Mouse (Mus musculus): Measurements from ENCODE around the gene Hspa1a. TPM values are rescaled to one million over a fixed set of nuclear protein-coding genes. Genes with fewer than 3 reads are reported as not detected.
"Not testable (repeated sequence)": the region's sequence is repeated elsewhere in the genome, so short reads cannot be mapped to it uniquely, and the experiment has no call there.

The Hspa1a gene
- polyA plus RNA-seq, 1 experiment, result 1.9 TPM

DNA sequence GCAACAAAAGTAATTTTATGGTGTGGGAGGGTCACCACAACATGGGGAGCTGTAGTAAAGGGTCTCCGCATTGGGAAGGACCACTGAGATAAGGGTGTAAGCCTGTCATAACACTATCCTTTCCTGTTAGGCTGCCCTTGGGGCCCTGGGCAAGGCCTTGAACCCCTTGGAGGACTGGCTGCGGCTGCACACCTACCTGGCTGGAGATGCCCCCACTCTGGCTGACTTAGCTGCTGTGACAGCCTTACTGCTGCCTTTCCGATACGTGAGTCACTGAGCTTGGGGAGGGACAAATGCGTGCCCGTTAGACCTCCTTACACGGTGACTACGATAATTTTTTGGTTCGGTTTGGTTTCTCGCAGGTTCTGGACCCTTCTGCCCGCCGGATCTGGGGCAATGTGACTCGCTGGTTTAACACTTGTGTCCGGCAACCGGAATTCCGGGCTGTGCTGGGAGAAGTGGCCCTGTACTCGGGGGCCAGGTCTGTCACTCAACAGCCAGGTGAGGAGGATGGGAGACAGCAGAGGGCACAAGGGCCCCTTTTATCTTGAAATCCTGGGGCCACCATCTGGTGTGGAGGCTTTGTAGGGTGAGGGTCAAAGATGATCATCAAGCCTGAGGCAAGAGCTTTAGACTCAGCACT is 32.2 kb upstream of the Hspa1a start:
- TF ChIP-seq CTCF (IDR thresholded peaks at IDR 0.05; ENCODE audit: control insufficient read depth, insufficient read depth, low read length), result no peak
- TF ChIP-seq POLR2A (IDR thresholded peaks at IDR 0.05; ENCODE audit: borderline replicate concordance, control insufficient read depth, low read depth, low read length), result no peak

DNA sequence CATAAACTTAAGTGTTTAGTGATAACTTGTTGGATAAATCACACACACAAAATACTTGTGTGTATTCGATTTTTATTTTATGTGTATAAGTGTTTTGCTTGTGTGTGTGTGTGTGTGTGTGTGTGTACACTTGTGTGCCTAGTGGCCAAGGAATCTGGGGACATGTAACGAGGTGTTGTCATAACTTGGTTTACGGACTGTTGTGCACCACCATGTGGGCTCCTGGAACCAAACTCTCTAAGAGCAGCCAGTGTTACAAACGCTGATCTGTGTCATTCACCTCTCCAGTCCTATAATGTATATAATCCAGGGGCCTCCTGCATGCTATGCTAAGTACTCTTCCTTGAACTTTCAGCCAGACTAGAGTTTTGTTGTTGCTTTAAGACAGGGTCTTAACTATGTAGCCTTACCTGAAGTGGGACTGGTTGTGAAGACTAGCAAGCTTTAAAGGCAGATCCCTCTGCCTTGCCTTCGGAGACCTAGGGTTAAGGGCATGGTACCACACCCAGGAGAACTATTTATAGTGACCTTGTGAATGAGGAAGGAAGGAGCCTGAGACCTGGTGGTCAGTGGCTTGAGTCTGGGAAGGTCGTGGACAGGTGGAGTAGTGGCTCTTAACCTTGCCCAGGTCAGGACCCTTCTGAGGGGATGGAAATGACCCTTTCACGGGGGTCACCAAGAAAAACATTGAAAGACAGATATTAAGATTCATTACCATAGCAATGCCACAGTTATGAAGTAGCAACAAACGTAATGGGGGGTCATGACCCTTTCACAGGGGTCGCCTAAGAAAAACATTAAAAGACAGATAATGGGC is 31.3 kb upstream of the Hspa1a start:
- H3K4me3 ChIP-seq (replicated peaks; ENCODE audit: control insufficient read depth, low read depth, low read length), result peak overlapping the region; percentile 44
- H3K27ac ChIP-seq (ENCODE audit: control insufficient read depth, insufficient read depth, low read depth, low read length, poor library complexity), result peak overlapping the region; percentile 31; the same call in 1 of the 2 replicates
- H3K4me1 ChIP-seq (ENCODE audit: control insufficient read depth, insufficient read depth, low read length), result peaks cover 5% of the 10 kb centered on the region; the same call in 1 of the 2 replicates
- TF ChIP-seq POLR2A (IDR thresholded peaks at IDR 0.05; ENCODE audit: borderline replicate concordance, control insufficient read depth, low read depth, low read length), result no peak
- no peak for TF ChIP-seq CTCF (IDR thresholded peaks at IDR 0.05; ENCODE audit: control insufficient read depth, insufficient read depth, low read length)
- WGBS, result 29% methylated on average over 9 of the region's 9 CpGs

More for the DNA sequence above, 32.2 kb upstream of the Hspa1a start:
- Histone ChIP-seq H3K4me3 (replicated peaks; ENCODE audit: control insufficient read depth, low read depth, low read length) (no peak overlapping the region), H3K4me1 (ENCODE audit: control insufficient read depth, insufficient read depth, low read length) (peaks cover 5% of the 10 kb centered on the region; the same call in 1 of the 2 replicates), H3K27ac (ENCODE audit: control insufficient read depth, insufficient read depth, low read depth, low read length, poor library complexity) (no peak overlapping the region)
- WGBS, result 94% methylated on average over 17 of the region's 17 CpGs

- WGBS, result under 1% methylated on average over 12 of the region's 12 CpGs
- peak overlapping the region; percentile 92 for H3K4me3 ChIP-seq (replicated peaks; ENCODE audit: control insufficient read depth, low read depth, low read length)
- H3K27ac ChIP-seq (ENCODE audit: control insufficient read depth, insufficient read depth, low read depth, low read length, poor library complexity), result peak overlapping the region; percentile 100
- peaks cover 5% of the 10 kb centered on the region; the same call in 1 of the 2 replicates for H3K4me1 ChIP-seq (ENCODE audit: control insufficient read depth, insufficient read depth, low read length)
- TF ChIP-seq CTCF (IDR thresholded peaks at IDR 0.05; ENCODE audit: control insufficient read depth, insufficient read depth, low read length) (no peak), POLR2A (IDR thresholded peaks at IDR 0.05; ENCODE audit: borderline replicate concordance, control insufficient read depth, low read depth, low read length) (0 out of 2 replicates have a peak, but pooled peaks have one; percentile 41)
Observed at GRCm38 (mm10) chr17:35002153-35002865, 30.4 kb upstream of the Hspa1a start.

GRCm38 (mm10) chr17:35001452-35002152 is 29.6 kb upstream of the Hspa1a start:
- Histone ChIP-seq H3K27ac (ENCODE audit: control insufficient read depth, insufficient read depth, low read depth, low read length, poor library complexity) (peak overlapping the region; percentile 100), H3K4me3 (replicated peaks; ENCODE audit: control insufficient read depth, low read depth, low read length) (peak overlapping the region; percentile 92), H3K4me1 (ENCODE audit: control insufficient read depth, insufficient read depth, low read length) (peaks cover 5% of the 10 kb centered on the region; the same call in 1 of the 2 replicates)
- TF ChIP-seq POLR2A (IDR thresholded peaks at IDR 0.05; ENCODE audit: borderline replicate concordance, control insufficient read depth, low read depth, low read length) (no peak), CTCF (IDR thresholded peaks at IDR 0.05; ENCODE audit: control insufficient read depth, insufficient read depth, low read length) (no peak)
- WGBS, result under 1% methylated on average over 35 of the region's 35 CpGs

GRCm38 (mm10) chr17:35000717-35001451 is 28.9 kb upstream of the Hspa1a start, which contains the start of gene Vars:
Gene Vars (plus strand): TSS chr17:35000987.
- peak; percentile 64; the same call in 1 of the 2 replicates for TF ChIP-seq POLR2A (IDR thresholded peaks at IDR 0.05; ENCODE audit: borderline replicate concordance, control insufficient read depth, low read depth, low read length)
- TF ChIP-seq CTCF (IDR thresholded peaks at IDR 0.05; ENCODE audit: control insufficient read depth, insufficient read depth, low read length), result no peak
- H3K4me1 ChIP-seq (ENCODE audit: control insufficient read depth, insufficient read depth, low read length), result peaks cover 7% of the 10 kb centered on the region
- under 1% methylated on average over 83 of the region's 83 CpGs for WGBS
- peak within 1 kb of the TSS; percentile 92 for H3K4me3 ChIP-seq (replicated peaks; ENCODE audit: control insufficient read depth, low read depth, low read length)
- peak within 1 kb of the TSS; percentile 100 for H3K27ac ChIP-seq (ENCODE audit: control insufficient read depth, insufficient read depth, low read depth, low read length, poor library complexity)

DNA sequence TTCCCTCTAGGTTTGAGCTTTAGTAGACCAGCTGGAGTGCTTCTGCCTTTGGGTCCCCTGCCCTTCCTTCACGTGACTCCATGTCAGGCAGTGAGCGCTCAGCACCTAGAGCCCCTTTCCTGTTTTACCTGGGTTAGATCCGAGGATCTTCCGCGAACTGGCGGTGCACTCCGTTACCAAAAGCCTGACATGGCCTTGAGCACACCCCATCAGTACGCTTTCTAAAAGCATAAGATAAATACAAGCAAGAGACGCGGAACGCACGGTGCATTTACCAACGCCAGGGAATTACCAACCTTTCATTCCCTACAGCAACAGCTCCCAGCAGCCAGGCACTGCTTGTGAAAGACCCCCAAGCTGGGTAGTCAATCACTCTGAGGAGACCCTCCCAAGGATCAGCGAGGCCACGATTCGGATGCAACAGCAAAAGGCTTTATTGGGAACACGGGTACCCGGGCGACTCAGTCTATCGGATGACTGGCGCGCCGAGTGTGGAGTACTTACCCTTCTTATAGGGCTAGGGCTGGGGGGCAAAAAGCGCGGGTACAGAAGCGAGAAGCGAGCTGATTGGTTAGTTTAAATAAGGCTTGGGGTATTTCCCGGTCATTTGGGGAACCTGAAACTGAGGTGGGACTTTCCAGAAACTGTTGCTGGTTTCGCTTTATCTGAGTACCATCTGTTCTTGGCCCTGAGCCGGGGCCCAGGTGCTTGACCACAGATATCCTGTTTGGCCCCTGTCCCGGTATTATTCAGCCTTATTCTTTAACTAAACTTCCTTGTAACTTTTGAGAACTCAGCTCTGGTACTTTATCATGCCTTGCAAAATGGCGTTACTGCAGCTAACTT is 28.1 kb upstream of the Hspa1a start:
- Histone ChIP-seq H3K4me3 (replicated peaks; ENCODE audit: control insufficient read depth, low read depth, low read length) (peak overlapping the region; percentile 92), H3K27ac (ENCODE audit: control insufficient read depth, insufficient read depth, low read depth, low read length, poor library complexity) (peak overlapping the region; percentile 100)
- H3K4me1 ChIP-seq (ENCODE audit: control insufficient read depth, insufficient read depth, low read length), result not testable (repeated sequence)
- 2% methylated on average over 30 of the region's 32 CpGs for WGBS
- peak; percentile 35; the same call in 1 of the 2 replicates for TF ChIP-seq POLR2A (IDR thresholded peaks at IDR 0.05; ENCODE audit: borderline replicate concordance, control insufficient read depth, low read depth, low read length)

Measured in bone marrow, adult 2 months (tissue).